Mouse (Mus musculus) CD4-positive, CD25-positive, alpha-beta regulatory T cell, adult 4 months (primary cell): ENCODE data around the gene Gpr4. TPM values are rescaled to one million over a fixed set of nuclear protein-coding genes. Genes with fewer than 3 reads are reported as not detected.
A peak's percentile ranks its signal among the peaks of the same experiment; 100 is the strongest.

Source experiments
- ATAC-seq: one replicate; pipeline ENCODE4 v1.8.0; 2017
- polyA plus RNA-seq, 2 experiments: library from polyadenylated mRNA; unstranded; fragments of 100-300 nt; shearing (Covaris generic); gene quantifications; one replicate each; pipeline ENCODE4 v1.2.1; 2017

The Gpr4 gene
- polyA plus RNA-seq, 2 experiments from 2014 or later, result 0.11 TPM; not detected in 1

- ATAC-seq, result peak; percentile 41
Observed at GRCm38 (mm10) chr7:19196676-19197075, 15.7 kb upstream of the Gpr4 start.

- no peak for ATAC-seq
Observed at GRCm38 (mm10) chr7:19197985-19198384, 14.4 kb upstream of the Gpr4 start.

GRCm38 (mm10) chr7:19201660-19202059, 10.7 kb upstream of the Gpr4 start:
- ATAC-seq, result no peak

GRCm38 (mm10) chr7:19202065-19202850, 10.1 kb upstream of the Gpr4 start:
- no peak for ATAC-seq

- ATAC-seq, result no peak
Observed at GRCm38 (mm10) chr7:19208201-19208910, 4.0 kb upstream of the Gpr4 start.

GRCm38 (mm10) chr7:19208944-19209472, 3.3 kb upstream of the Gpr4 start:
- ATAC-seq, result no peak

- no peak for ATAC-seq
Observed at GRCm38 (mm10) chr7:19209494-19209893, 2.8 kb upstream of the Gpr4 start.

- ATAC-seq, result no peak
Observed at GRCm38 (mm10) chr7:19210010-19210409, 2.3 kb upstream of the Gpr4 start.

- no peak for ATAC-seq
Observed at GRCm38 (mm10) chr7:19211041-19211675, 1.2 kb upstream of the Gpr4 start.

GRCm38 (mm10) chr7:19213385-19213784, 1.0 kb downstream of the Gpr4 start:
- ATAC-seq, result no peak

GRCm38 (mm10) chr7:19214369-19214768, 2.0 kb downstream of the Gpr4 start:
- no peak for ATAC-seq

- no peak for ATAC-seq
Observed at GRCm38 (mm10) chr7:19214940-19215339, 2.6 kb downstream of the Gpr4 start.

GRCm38 (mm10) chr7:19217492-19217891, 5.2 kb downstream of the Gpr4 start:
- ATAC-seq, result no peak

- no peak for ATAC-seq
Observed at GRCm38 (mm10) chr7:19217944-19218343, 5.6 kb downstream of the Gpr4 start.

- ATAC-seq, result no peak
Observed at GRCm38 (mm10) chr7:19220061-19220460, 7.7 kb downstream of the Gpr4 start.

- ATAC-seq, result no peak
Observed at GRCm38 (mm10) chr7:19222189-19222588, 9.9 kb downstream of the Gpr4 start.

- no peak for ATAC-seq
Observed at GRCm38 (mm10) chr7:19222875-19223274, 10.5 kb downstream of the Gpr4 start.

- ATAC-seq, result no peak
Observed at GRCm38 (mm10) chr7:19224933-19225332, 12.6 kb downstream of the Gpr4 start.

GRCm38 (mm10) chr7:19226817-19227797, 14.8 kb downstream of the Gpr4 start:
- ATAC-seq, result peak; percentile 4

GRCm38 (mm10) chr7:19227883-19228792, 15.8 kb downstream of the Gpr4 start, which contains the start of gene Opa3:
TSS of gene Opa3 (plus strand) at chr7:19228334.
- ATAC-seq, result peak; percentile 82

GRCm38 (mm10) chr7:19228793-19229148, 16.4 kb downstream of the Gpr4 start:
- no peak for ATAC-seq
